Mouse (Mus musculus) MEL (cell line): ENCODE results near the gene 6430548M08Rik. TPM values are rescaled to one million over a fixed set of nuclear protein-coding genes. Genes with fewer than 3 reads are reported as not detected.

Experiments
- DNase-seq: peaks from one replicate; pipeline ENCODE4 v3.0.0; 2011; ENCODE audit warnings: low read depth, low spot score
- H3K27ac ChIP-seq: 2 replicates; pipeline ENCODE4 v1.5.1; 2012; ENCODE audit warnings: low read depth, mild to moderate bottlenecking, control low read depth, low read length, moderate library complexity; ENCODE audit not compliant: control insufficient read depth
- H3K27me3 ChIP-seq, 2 experiments: fragments of 150-350 bp in 1 of 2; sonication (generic) in 1 of 2; 2 replicates each; pipeline ENCODE4 v1.6.1; 2012; ENCODE audit warnings: low read length in 2 of 2, mild to moderate bottlenecking in 2 of 2, improper control_type of control experiment in 1 of 2, moderate library complexity in 1 of 2; ENCODE audit not compliant: insufficient read depth in 2 of 2, control insufficient read depth in 1 of 2
- H3K36me3 ChIP-seq, 2 experiments: 2 replicates each; pipeline ENCODE4 v1.6.1; 2012 to 2014; ENCODE audit warnings: low read length in 2 of 2, improper control_type of control experiment in 1 of 2, inconsistent platforms in 1 of 2, mild to moderate bottlenecking in 1 of 2; ENCODE audit not compliant: insufficient read depth in 2 of 2, control insufficient read depth in 1 of 2
- H3K4me1 ChIP-seq, 2 experiments: fragments of 150-350 bp in 1 of 2; sonication (generic) in 1 of 2; 2 replicates each; pipeline ENCODE4 v1.6.1; 2012; ENCODE audit warnings: low read length in 2 of 2, improper control_type of control experiment in 1 of 2, mild to moderate bottlenecking in 1 of 2; ENCODE audit not compliant: insufficient read depth in 2 of 2, control insufficient read depth in 1 of 2
- H3K4me3 ChIP-seq, 2 experiments: fragments of 150-350 bp in 1 of 2; sonication (generic) in 1 of 2; 2 replicates each; pipeline ENCODE4 v1.5.1; 2012; ENCODE audit warnings: low read depth in 2 of 2, low read length in 2 of 2, mild to moderate bottlenecking in 2 of 2, moderate library complexity in 2 of 2, control low read depth in 1 of 2, improper control_type of control experiment in 1 of 2; ENCODE audit not compliant: control insufficient read depth in 1 of 2, insufficient read depth in 1 of 2
- H3K79me2 ChIP-seq: 2 replicates; pipeline ENCODE4 v1.6.1; 2012; ENCODE audit warnings: mild to moderate bottlenecking, low read length, moderate library complexity; ENCODE audit not compliant: control insufficient read depth, poor library complexity, insufficient read depth
- H3K9ac ChIP-seq: 2 replicates; pipeline ENCODE4 v1.6.1; 2012; ENCODE audit warnings: low read depth, mild to moderate bottlenecking, control low read depth, low read length, moderate library complexity; ENCODE audit not compliant: control insufficient read depth, poor library complexity, severe bottlenecking
- H3K9me3 ChIP-seq: fragments of 150-350 bp; sonication (generic); replicated peaks from 2 replicates; pipeline ENCODE4 v1.6.1; 2012; ENCODE audit warnings: mild to moderate bottlenecking, low read length, improper control_type of control experiment, moderate library complexity; ENCODE audit not compliant: insufficient read depth
- CTCF ChIP-seq, 3 experiments: IDR thresholded peaks in 2 of 3; conservative IDR thresholded peaks in 1 of 3; 2 replicates each; pipeline ENCODE4 v1.5.1; 2011 to 2012; ENCODE audit warnings: low read length in 3 of 3, low read depth in 2 of 3, mild to moderate bottlenecking in 2 of 3, improper control_type of control experiment in 1 of 3, inconsistent platforms in 1 of 3, mixed read lengths in 1 of 3, moderate library complexity in 1 of 3; ENCODE audit not compliant: control insufficient read depth in 1 of 3, insufficient read depth in 1 of 3, poor library complexity in 1 of 3, severe bottlenecking in 1 of 3
- E2F4 ChIP-seq: IDR thresholded peaks from 2 replicates; pipeline ENCODE4 v1.6.1; 2011; ENCODE audit warnings: low read depth, low read length, improper control_type of control experiment, borderline replicate concordance
- ELF1 ChIP-seq: IDR thresholded peaks from 2 replicates; pipeline ENCODE4 v1.6.1; 2014; ENCODE audit warnings: low read depth, mild to moderate bottlenecking, inconsistent platforms, low read length, improper control_type of control experiment, moderate library complexity
- ETS1 ChIP-seq: IDR thresholded peaks from 2 replicates; pipeline ENCODE4 v1.6.1; 2012; ENCODE audit warnings: low read depth, mild to moderate bottlenecking, inconsistent platforms, low read length, improper control_type of control experiment, moderate library complexity
- GABPA ChIP-seq: IDR thresholded peaks from 2 replicates; pipeline ENCODE4 v1.6.1; 2012; ENCODE audit warnings: low read depth, mild to moderate bottlenecking, inconsistent platforms, low read length, improper control_type of control experiment, moderate library complexity
- GATA1 ChIP-seq: IDR thresholded peaks from 2 replicates; pipeline ENCODE4 v1.6.1; 2011; ENCODE audit warnings: low read depth, low read length, improper control_type of control experiment
- HCFC1 ChIP-seq: IDR thresholded peaks from 2 replicates; pipeline ENCODE4 v1.6.1; 2012; ENCODE audit warnings: low read depth, mild to moderate bottlenecking, inconsistent platforms, low read length, improper control_type of control experiment, moderate library complexity
- KAT2A ChIP-seq: conservative IDR thresholded peaks from 2 replicates; pipeline ENCODE4 v1.6.1; 2012; ENCODE audit warnings: low read depth, low read length, improper control_type of control experiment, inconsistent platforms
- MAFK ChIP-seq: IDR thresholded peaks from 2 replicates; pipeline ENCODE4 v1.6.1; 2011; ENCODE audit warnings: low read depth, mild to moderate bottlenecking, low read length, improper control_type of control experiment, borderline replicate concordance
- MAZ ChIP-seq: IDR thresholded peaks from 2 replicates; pipeline ENCODE4 v1.6.1; 2012; ENCODE audit warnings: low read depth, mild to moderate bottlenecking, inconsistent platforms, low read length, improper control_type of control experiment
- MYC ChIP-seq: IDR thresholded peaks from 2 replicates; pipeline ENCODE4 v1.6.1; 2011; ENCODE audit warnings: low read depth, mild to moderate bottlenecking, low read length, improper control_type of control experiment, moderate library complexity
- NELFE ChIP-seq: IDR thresholded peaks from 2 replicates; pipeline ENCODE4 v1.6.1; 2011; ENCODE audit warnings: low read depth, low read length, improper control_type of control experiment
- POLR2A ChIP-seq, 2 experiments: IDR thresholded peaks; 2 replicates each; pipeline ENCODE4 v1.6.1; 2011 to 2012; ENCODE audit warnings: low read length in 2 of 2, mild to moderate bottlenecking in 2 of 2, control low read depth in 1 of 2, improper control_type of control experiment in 1 of 2, low read depth in 1 of 2, moderate library complexity in 1 of 2; ENCODE audit not compliant: control insufficient read depth in 1 of 2, insufficient read depth in 1 of 2, poor library complexity in 1 of 2
- RAD21 ChIP-seq: IDR thresholded peaks from 2 replicates; pipeline ENCODE4 v1.6.1; 2011; ENCODE audit warnings: mild to moderate bottlenecking, low read depth, low read length, improper control_type of control experiment
- SMC3 ChIP-seq: IDR thresholded peaks from 2 replicates; pipeline ENCODE4 v1.6.1; 2011; ENCODE audit warnings: low read depth, low read length, improper control_type of control experiment
- TAL1 ChIP-seq: IDR thresholded peaks from 2 replicates; pipeline ENCODE4 v1.6.1; 2012; ENCODE audit warnings: mild to moderate bottlenecking, inconsistent platforms, low read length, moderate library complexity, mixed read lengths
- TCF12 ChIP-seq: IDR thresholded peaks from 2 replicates; pipeline ENCODE4 v1.6.1; 2014; ENCODE audit warnings: low read depth, mild to moderate bottlenecking, inconsistent platforms, low read length, improper control_type of control experiment, moderate library complexity
- UBTF ChIP-seq: IDR thresholded peaks from 2 replicates; pipeline ENCODE4 v1.6.1; 2012; ENCODE audit warnings: low read depth, mild to moderate bottlenecking, inconsistent platforms, low read length, improper control_type of control experiment, moderate library complexity, borderline replicate concordance; ENCODE audit not compliant: insufficient read depth
- USF2 ChIP-seq, 2 experiments: IDR thresholded peaks; 2 replicates each; pipeline ENCODE4 v1.6.1; 2011 to 2012; ENCODE audit warnings: improper control_type of control experiment in 2 of 2, low read length in 2 of 2, borderline replicate concordance in 1 of 2, inconsistent platforms in 1 of 2, low read depth in 1 of 2, mild to moderate bottlenecking in 1 of 2; ENCODE audit not compliant: insufficient read depth in 1 of 2
- ZC3H11A ChIP-seq: IDR thresholded peaks from 2 replicates; pipeline ENCODE4 v1.6.1; 2012; ENCODE audit warnings: low read depth, mild to moderate bottlenecking, inconsistent platforms, low read length, improper control_type of control experiment
- ZKSCAN1 ChIP-seq: IDR thresholded peaks from 2 replicates; pipeline ENCODE4 v1.6.1; 2012; ENCODE audit warnings: low read depth, mild to moderate bottlenecking, inconsistent platforms, low read length, improper control_type of control experiment, moderate library complexity
- ZNF384 ChIP-seq: IDR thresholded peaks from 2 replicates; pipeline ENCODE4 v1.6.1; 2012; ENCODE audit warnings: low read depth, mild to moderate bottlenecking, inconsistent platforms, low read length, improper control_type of control experiment
- polyA plus RNA-seq, 2 experiments: library from polyadenylated mRNA; stranded (reverse) in 1 of 2; unstranded in 1 of 2; fragments of >175 nt in 1 of 2; fragments of >200 nt in 1 of 2; gene quantifications; 2 replicates each; pipeline versions ENCODE4 v1.2.1 to v1.2.4; 2012; ENCODE audit warnings: low replicate concordance in 2 of 2, low read depth in 1 of 2; ENCODE audit not compliant: insufficient read length in 2 of 2, insufficient read depth in 1 of 2, missing spikeins in 1 of 2
- total RNA-seq: library from RNA; depleted of rRNA; stranded (reverse); fragments of 300-350 nt; gene quantifications from 2 replicates; pipeline ENCODE4 v1.2.3, GENCODE M21; 2012

Gene 6430548M08Rik
- total and polyA plus RNA-seq, 3 experiments, result 0.96 to 1.9 TPM; not detected in 1

DNA sequence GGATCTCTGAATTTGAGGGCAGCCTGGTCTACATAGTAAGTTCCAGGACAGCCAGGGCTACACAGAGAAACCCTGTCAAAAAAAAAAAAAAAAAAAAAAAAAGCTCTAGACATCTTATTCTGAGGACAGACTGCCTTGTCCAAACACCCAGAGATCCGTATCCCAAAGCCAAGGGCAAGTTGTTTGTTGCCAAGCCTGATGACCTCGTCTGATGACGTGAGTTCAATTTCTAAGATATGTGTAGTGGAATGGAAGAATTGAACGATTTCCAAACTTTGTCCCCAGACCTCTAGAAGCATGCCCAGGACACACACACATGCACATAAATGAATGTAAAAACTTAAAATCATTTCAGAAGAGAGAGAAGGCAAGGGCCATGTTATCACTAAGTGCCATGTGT, 47.7 kb upstream of the 6430548M08Rik start:
- no peak overlapping the region for H3K27ac ChIP-seq
- H3K9me3 ChIP-seq, result no peaks in the 10 kb centered on the region
- H3K36me3 ChIP-seq, result no peaks in the 10 kb centered on the region
- TF ChIP-seq TCF12 (no peak), ELF1 (no peak), POLR2A (IDR thresholded peaks at IDR 0.05; ENCODE audit: control insufficient read depth in 1 of 2, insufficient read depth in 1 of 2, low read depth in 1 of 2, low read length in 2 of 2, poor library complexity in 1 of 2) (no peak), NELFE (no peak), KAT2A (no peak), UBTF (no peak), USF2 (IDR thresholded peaks at IDR 0.05; ENCODE audit: borderline replicate concordance in 1 of 2, insufficient read depth in 1 of 2, low read depth in 1 of 2, low read length in 2 of 2) (no peak), MAFK (no peak), HCFC1 (no peak)
- no peak overlapping the region for H3K4me3 ChIP-seq
- no peak overlapping the region for H3K9ac ChIP-seq
- H3K79me2 ChIP-seq, result no peaks in the 10 kb centered on the region
- no peaks in the 10 kb centered on the region for H3K27me3 ChIP-seq
- H3K4me1 ChIP-seq, result no peaks in the 10 kb centered on the region
- DNase-seq, result no peak

DNA sequence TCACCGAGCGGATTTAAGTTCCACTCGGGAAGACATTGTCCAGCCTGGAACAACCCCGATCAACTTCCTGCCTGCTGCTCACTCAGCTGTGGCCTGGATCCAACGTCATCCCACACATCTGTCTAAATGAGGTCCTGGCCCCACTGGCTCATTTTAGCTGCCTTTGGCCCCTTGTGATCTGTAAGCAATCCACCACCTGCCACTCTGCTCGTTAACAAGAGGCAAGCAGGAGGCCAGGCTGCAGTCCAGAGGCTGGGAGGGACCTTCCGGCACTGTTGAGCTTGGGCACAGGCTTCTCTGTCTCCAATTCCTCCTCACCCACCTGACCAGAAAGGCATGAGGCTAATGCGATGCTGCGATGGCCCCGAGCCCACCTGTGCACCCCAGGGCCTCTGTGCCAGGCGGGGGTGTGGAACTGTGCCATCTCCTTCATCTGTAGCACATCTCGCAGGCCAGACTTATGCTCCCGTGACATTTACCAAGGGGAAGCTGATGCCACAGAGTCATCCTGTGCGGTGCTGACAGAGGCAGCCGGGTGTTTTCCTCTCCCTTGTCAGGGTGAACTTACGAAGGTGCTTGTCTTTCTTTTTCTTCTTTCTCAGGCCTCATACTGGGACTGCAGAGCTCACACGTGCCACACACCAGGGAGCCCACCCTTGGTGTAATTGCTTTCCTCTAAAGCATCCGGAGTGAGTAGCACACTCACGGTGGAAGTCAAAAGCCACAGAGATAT, 45.9 kb upstream of the 6430548M08Rik start:
- Histone ChIP-seq H3K36me3 (peaks cover 0 to 3% of the 10 kb centered on the region in 2 experiments; a peak in 2 of 4 replicates), H3K4me3 (no peak overlapping the region), H3K9me3 (no peaks in the 10 kb centered on the region), H3K4me1 (peaks cover 0 to 8% of the 10 kb centered on the region in 2 experiments; a peak in 2 of 4 replicates), H3K79me2 (no peaks in the 10 kb centered on the region), H3K27ac (no peak overlapping the region), H3K9ac (no peak overlapping the region), H3K27me3 (no peaks in the 10 kb centered on the region)
- DNase-seq, result no peak
- no peak for TF ChIP-seq ZC3H11A
- TF ChIP-seq UBTF, result no peak
- no peak for TF ChIP-seq POLR2A (IDR thresholded peaks at IDR 0.05; ENCODE audit: control insufficient read depth in 1 of 2, insufficient read depth in 1 of 2, low read depth in 1 of 2, low read length in 2 of 2, poor library complexity in 1 of 2)
- TF ChIP-seq TAL1, result no peak
- TF ChIP-seq TCF12, result no peak
- no peak for TF ChIP-seq MAZ

DNA sequence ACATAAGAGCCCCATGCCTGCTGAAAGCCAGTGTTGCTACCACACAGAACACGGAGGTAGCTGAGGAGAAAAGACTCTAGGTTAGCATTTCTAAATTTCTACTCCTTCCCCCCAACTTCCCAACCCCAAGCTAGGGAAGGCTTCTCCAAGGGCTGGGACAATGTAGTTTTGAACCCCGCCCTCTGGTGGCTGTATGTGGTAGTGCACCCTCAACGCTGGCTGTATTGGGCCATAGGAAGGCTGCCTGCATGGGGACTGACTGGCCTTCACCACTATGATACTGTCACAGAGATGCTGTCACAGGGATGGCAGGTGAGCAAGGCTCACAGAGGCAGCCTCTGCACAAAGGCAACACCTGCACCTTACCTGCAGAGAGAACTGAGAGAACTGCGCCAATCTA, 42.3 kb upstream of the 6430548M08Rik start:
- H3K4me3 ChIP-seq, result no peak overlapping the region
- peak; percentile 70 for DNase-seq
- no peak for TF ChIP-seq POLR2A (IDR thresholded peaks at IDR 0.05; ENCODE audit: control insufficient read depth in 1 of 2, insufficient read depth in 1 of 2, low read depth in 1 of 2, low read length in 2 of 2, poor library complexity in 1 of 2)
- no peak for TF ChIP-seq ZNF384
- no peak for TF ChIP-seq MYC
- peak; percentile 95 for TF ChIP-seq SMC3
- TF ChIP-seq GABPA, result no peak
- TF ChIP-seq HCFC1, result no peak
- no peak for TF ChIP-seq MAFK
- TF ChIP-seq ZKSCAN1, result no peak
- TF ChIP-seq CTCF (IDR thresholded peaks at IDR 0.05 in 2 of 3, conservative IDR thresholded peaks at IDR 0.05 in 1 of 3; ENCODE audit: control insufficient read depth in 1 of 3, insufficient read depth in 1 of 3, low read depth in 2 of 3, low read length in 3 of 3, poor library complexity in 1 of 3, severe bottlenecking in 1 of 3), result peak; percentile 87 to 97 (median 92)
- peak; percentile 37 for TF ChIP-seq ZC3H11A
- TF ChIP-seq RAD21, result peak; percentile 64
- TF ChIP-seq TCF12, result no peak
- no peak for TF ChIP-seq ETS1
- no peak for TF ChIP-seq UBTF
- no peak for TF ChIP-seq NELFE
- no peak for TF ChIP-seq GATA1
- no peak for TF ChIP-seq E2F4
- H3K27me3 ChIP-seq, result no peaks in the 10 kb centered on the region
- peaks cover 0 to 3% of the 10 kb centered on the region in 2 experiments; a peak in 2 of 4 replicates for H3K36me3 ChIP-seq
- peaks cover 0 to 8% of the 10 kb centered on the region in 2 experiments; a peak in 2 of 4 replicates for H3K4me1 ChIP-seq
- no peaks in the 10 kb centered on the region for H3K9me3 ChIP-seq
- no peak overlapping the region for H3K9ac ChIP-seq
- no peaks in the 10 kb centered on the region for H3K79me2 ChIP-seq
- no peak overlapping the region for H3K27ac ChIP-seq
